Mouse (Mus musculus): ENCODE data around the gene Gm5475.

- no peak for TF ChIP-seq POLR2A (IDR thresholded peaks at IDR 0.05; ENCODE audit: borderline replicate concordance, extremely low read depth, insufficient read depth, insufficient read length, poor library complexity, severe bottlenecking)
- no peak for TF ChIP-seq CTCF (IDR thresholded peaks at IDR 0.05; ENCODE audit: borderline replicate concordance, extremely low read depth, insufficient read depth, insufficient read length)
Observed at GRCm38 (mm10) chr15:100429959-100430565, 8.1 kb downstream of the Gm5475 start.
